Mouse (Mus musculus): ENCODE measurements around the gene Lhfpl3.

DNA sequence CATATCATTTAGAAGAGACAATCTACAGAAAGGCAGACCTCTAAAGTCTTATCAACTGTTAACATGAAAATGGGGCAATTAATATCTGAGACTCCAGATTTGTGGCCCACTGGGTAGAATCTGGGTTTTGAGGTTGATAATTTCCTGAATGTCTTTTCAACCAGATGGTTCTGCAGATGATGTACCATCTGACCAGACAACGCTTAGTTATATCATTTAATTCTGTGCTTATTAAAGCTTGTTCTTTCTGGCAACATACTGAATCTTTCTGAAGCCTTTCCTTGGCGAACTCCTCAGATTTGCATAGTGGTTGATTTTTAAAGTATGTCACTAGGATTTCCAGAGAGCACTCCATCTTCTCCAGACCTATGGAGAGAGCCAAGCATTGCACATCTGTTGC, 107.6 kb downstream of the Lhfpl3 start:
- no peak for TF ChIP-seq EP300 (IDR thresholded peaks at IDR 0.05; ENCODE audit: low read depth)
- TF ChIP-seq CTCF (IDR thresholded peaks at IDR 0.05; ENCODE audit: low read depth) = no peak
